Mouse (Mus musculus) adipocyte (in vitro differentiated cells): Measurements from ENCODE around the gene Alpk1.

Experiments used
- DNase-seq: peaks from one replicate; pipeline ENCODE4 v3.0.0-alpha.2; 2016; ENCODE audit warnings: low spot score

Gene Alpk1

GRCm38 (mm10) chr3:127694802-127695771 lies 85.2 kb downstream of the Alpk1 start:
- DNase-seq = no peak

DNA sequence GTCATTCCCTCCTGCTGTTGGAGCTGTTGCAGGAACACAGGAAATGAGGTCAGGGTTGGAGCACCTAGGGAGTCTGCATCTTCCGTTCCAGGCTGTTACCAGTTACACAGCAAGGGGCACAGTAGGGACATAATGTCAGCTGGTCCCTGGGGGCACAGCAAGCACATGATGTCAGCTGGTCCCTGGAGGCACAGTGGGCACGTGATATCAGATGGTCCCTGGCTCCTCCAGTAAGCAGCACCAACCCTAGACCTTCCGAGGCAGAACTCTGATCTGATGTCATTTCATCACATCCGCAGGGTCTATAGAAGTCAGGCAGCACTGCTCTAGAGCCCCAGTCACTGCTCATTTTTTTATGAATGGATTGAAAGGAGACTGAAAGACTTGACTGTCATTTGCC lies 89.1 kb downstream of the Alpk1 start:
- no peak for DNase-seq

DNA sequence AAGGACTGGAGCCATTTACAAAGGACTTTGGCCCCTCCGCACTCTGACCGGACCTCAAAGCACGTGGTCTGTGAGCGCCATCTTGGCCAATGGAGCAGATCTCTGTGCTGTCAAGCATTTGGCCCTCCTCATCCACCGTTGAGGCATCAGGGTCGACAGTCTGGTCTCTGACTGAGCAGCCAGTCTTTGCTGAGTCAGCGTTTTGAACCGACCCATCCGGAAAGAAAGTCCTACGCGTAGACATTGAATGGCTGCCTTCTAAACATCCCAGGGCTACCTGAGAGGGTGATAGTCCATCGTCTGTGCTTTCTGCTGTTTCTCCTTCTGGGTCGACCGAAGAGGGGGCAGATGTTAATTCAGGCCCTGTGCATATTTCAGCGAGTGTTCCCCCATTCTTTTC lies 100.6 kb downstream of the Alpk1 start:
- no peak for DNase-seq

- DNase-seq = no peak
Measured at GRCm38 (mm10) chr3:127661646-127662531, 118.4 kb downstream of the Alpk1 start.

- no peak for DNase-seq
Measured at GRCm38 (mm10) chr3:127660712-127661111, 119.6 kb downstream of the Alpk1 start.

GRCm38 (mm10) chr3:127651742-127652653 lies 128.3 kb downstream of the Alpk1 start:
- DNase-seq = no peak

DNA sequence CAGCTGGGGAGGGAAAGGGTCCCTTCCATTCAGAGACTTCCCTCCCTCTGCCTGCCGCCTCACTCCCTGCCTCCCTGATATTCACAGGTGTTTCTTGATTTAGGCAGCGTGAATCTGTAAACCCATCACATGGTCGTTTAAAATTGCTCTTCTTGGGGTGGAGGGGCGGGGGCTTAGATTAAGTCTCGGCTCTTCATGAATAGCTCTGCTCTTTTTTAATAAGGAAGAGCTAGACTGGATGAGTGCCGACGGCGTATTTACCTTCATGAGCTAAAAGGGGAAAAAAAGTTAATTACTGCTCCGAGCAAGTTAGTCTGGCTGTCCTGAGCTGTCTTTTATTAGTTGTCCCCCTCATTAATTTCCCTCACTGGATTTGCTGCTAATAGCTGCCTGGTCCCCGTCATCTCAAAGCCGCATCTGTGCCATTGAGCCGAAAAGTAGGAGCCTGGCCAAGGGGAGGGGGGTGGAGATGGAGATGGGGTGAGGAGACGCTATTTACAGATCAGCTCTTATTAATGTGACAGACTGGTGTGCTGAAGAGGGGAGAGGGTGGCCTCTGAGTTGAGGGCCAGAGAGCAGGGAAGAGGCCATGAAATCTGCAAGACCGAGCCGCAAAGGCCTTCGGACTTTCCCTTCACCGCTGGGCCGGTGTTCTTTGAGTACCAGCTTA lies 134.0 kb downstream of the Alpk1 start:
- DNase-seq = no peak

DNA sequence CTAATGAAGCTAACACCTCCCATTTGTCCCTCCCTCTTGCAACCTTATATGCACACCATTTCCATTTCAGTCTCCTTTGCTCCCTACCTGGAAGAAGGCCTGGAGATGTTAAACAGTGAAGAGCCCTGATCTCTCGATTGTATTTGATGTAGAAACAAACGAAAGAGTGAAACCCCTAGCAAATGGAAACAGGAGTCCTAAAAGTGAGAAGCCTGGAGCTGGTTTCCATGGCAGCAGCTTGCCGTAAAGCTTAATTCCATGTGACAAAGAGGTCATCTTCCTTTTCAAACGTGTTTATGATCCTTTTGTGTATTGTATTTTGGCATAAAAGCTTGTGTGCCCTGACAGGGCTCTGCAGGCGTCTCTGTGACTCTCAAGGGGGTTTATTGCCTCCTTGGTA lies 138.1 kb downstream of the Alpk1 start:
- no peak for DNase-seq

- no peak for DNase-seq
Measured at GRCm38 (mm10) chr3:127640762-127641700, 139.3 kb downstream of the Alpk1 start.

DNA sequence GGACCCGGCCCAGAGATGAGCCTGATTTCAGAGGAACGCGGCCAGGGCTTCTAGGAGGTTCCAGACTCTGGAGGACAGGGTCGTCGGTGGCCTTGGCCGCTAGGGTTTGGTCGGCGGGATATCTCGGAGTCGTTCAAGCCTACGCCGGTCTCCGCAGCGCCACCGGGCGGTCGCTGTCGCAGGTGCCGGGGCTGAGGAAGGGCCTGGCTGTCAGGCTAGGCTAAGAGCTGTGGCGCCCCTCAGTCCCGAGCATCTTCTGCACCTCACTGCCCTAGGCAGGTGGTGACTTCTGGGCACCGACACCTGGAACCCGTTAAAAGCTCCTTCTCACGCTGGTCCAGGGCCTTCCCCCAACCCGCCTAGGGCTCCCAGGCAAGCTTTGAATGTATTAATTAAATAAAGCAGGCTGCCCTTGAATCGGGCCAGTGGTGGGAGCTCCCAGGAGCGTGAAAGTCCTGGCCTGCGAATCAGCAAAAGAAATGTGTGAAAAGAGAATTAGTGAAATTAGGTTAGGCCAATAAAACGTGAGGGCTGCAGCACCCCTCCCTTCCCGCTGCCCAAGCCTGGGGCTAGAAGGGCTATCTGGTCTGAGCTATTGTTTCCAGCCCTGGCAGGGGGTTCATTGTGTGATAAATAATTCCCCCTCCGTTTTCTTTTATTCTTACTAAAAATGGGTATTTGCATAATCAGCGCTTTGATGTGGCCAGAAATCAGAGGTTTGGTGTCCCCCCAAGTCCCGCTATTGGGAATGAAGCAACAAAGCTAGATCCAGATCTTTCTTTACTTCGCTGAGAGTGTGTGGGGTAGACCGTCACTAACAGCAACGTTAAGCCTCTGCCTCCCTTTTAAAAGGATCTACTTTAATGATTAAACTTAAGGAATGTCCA lies 140.2 kb downstream of the Alpk1 start:
- DNase-seq = no peak

DNA sequence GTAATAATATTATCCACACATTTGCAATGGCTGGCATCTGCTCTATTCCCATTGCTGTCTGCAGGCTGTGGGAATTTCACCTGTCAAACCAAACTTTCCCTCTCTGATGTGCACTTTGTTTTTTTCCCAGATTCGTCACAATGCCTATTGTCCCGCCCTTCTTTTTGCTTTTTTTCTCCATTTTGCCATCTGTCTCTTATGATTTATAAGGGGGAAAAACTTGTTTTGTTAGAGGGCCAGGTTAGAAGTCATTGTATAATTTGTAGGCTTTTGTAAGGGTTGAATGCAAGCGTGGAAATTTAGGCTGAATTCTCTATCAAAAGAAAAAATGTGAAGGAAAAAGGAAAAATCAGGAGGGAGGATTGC lies 145.4 kb downstream of the Alpk1 start:
- DNase-seq = no peak

DNA sequence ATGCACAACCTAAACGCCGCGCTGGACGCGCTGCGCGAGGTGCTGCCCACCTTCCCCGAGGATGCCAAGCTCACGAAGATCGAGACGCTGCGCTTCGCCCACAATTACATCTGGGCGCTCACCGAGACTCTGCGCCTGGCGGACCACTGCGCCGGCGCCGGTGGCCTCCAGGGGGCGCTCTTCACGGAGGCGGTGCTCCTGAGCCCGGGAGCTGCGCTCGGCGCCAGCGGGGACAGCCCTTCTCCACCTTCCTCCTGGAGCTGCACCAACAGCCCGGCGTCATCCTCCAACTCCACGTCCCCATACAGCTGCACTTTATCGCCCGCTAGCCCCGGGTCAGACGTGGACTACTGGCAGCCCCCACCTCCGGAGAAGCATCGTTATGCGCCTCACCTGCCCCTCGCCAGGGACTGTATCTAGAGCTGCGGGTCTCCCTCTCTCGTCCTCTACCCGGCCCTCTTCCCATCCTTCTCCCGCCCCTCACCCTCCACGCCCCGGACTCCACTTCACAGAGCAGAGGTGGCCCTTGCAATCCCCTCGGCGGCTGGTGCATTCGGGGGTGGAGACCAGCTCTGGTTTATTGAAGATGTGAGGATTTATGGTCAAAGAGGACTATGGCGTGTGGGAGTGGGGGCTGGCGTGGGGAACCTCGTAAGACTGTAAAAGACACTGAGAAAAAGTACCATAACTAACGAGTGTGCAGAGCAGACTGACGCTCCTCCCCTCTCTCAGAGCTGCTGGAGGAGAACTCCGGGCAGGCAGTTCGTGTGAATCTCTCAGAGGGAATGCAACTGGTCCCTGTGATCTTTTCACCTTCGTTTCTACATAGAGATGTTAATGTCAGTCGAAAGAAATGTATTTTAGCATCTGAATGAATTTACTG lies 146.0 kb downstream of the Alpk1 start:
- no peak for DNase-seq

DNA sequence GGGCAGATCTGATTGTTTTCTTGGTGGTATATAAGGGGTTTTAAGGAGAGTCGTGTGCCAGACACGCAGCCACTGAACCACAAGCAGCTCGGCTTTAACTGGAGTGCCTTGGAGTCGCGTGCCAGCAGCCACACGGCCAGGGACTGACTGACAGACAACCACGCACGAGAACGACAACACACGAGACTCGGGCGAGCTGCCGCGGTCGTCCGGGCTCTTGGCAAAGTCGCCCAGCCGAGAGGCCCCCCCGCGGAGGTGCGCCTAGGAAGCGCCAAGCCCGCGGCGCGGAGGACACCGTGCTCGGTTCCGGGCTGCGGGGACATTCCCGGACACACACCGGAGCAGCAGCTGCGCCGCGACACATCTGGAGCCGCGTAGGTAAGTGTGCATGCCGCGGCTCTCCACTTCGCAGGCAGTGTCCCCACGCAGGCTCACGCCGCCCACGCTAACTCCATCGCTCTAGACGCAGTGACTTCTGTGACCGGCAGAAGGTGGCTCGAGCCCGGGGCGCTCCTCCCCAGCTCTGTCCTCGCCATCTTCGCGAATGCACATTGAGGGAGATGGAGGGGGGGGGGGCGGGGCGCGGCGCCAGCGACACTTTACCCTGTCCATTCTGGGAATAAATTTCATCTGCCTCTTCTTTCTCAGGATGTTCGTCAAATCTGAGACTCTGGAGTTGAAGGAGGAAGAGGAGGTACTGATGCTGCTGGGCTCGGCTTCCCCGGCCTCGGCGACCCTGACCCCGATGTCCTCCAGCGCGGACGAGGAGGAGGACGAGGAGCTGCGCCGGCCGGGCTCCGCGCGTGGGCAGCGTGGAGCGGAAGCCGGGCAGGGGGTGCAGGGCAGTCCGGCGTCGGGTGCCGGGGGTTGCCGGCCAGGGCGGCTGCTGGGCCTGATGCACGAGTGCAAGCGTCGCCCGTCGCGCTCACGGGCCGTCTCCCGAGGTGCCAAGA lies 147.0 kb downstream of the Alpk1 start, which contains the start of gene Neurog2:
Neurog2 (plus strand) TSS at position 56 of the 953 bp plus-strand sequence.
- no peak for DNase-seq

- DNase-seq = no peak
Measured at GRCm38 (mm10) chr3:127632531-127632930, 147.8 kb downstream of the Alpk1 start.

GRCm38 (mm10) chr3:127631582-127631981 lies 148.7 kb downstream of the Alpk1 start:
- DNase-seq = no peak

DNA sequence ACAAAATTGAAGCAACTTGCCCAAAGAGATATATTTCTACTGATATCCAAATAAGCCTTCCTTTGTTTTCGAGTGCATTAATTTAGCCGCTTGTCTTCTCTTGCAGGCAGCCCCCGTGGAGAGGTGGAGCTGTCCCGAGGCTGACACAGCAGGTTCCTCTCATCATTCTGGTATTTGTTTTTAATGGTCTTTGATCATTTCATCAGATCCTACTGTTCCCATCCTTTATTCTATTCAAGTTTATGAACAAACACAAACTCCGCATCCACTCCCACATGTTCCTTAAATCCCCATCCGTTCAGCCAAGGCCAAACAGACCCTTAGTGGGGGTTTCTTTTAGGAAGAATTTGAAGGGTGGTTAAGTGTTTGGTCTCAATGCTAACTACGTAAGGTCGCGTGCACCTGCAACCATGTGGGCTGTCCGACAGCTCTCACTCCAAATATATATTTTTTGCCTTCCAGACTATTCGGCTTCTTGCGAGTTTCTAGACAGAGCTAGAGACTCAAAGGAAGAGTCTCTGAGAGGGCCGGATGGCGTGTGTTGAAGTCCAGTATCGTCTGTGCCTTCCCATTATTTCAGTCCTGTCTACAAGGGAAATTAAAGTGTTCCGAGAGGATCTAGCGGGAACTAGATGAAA lies 149.5 kb downstream of the Alpk1 start:
- no peak for DNase-seq
